Mouse (Mus musculus) neural tube, embryonic 15.5 days (tissue): Measurements from ENCODE around the gene Sun3. TPM values are rescaled to one million over a fixed set of nuclear protein-coding genes. Genes with fewer than 3 reads are reported as not detected.

Experiments
- ATAC-seq: fragments of 200-750 bp; cut with Nextera tagmentation; 2 replicates; pipeline ENCODE4 v1.8.0; 2017; ENCODE audit warnings: mild to moderate bottlenecking, moderate TSS enrichment, moderate library complexity; ENCODE audit not compliant: low FRiP score
- H3K27ac ChIP-seq: fragments of 300-500 bp; sonication (generic); replicated peaks from 2 replicates; pipeline ENCODE4 v1.5.1; 2015; ENCODE audit warnings: mild to moderate bottlenecking, inconsistent platforms
- H3K27me3 ChIP-seq: fragments of 300-500 bp; sonication (generic); replicated peaks from 2 replicates; pipeline ENCODE4 v1.6.1; 2015; ENCODE audit warnings: inconsistent platforms
- H3K36me3 ChIP-seq: fragments of 300-500 bp; sonication (generic); 2 replicates; pipeline ENCODE4 v1.6.1; 2015; ENCODE audit warnings: inconsistent platforms
- H3K4me1 ChIP-seq: fragments of 300-500 bp; sonication (generic); 2 replicates; pipeline ENCODE4 v1.6.1; 2015; ENCODE audit warnings: inconsistent platforms
- H3K4me2 ChIP-seq: fragments of 300-500 bp; sonication (generic); 2 replicates; pipeline ENCODE4 v1.6.1; 2015; ENCODE audit warnings: inconsistent platforms, mild to moderate bottlenecking, moderate library complexity
- H3K4me3 ChIP-seq: fragments of 300-500 bp; sonication (generic); replicated peaks from 2 replicates; pipeline ENCODE4 v1.5.1; 2015; ENCODE audit warnings: mild to moderate bottlenecking, inconsistent platforms
- H3K9ac ChIP-seq: fragments of 300-500 bp; sonication (generic); replicated peaks from 2 replicates; pipeline ENCODE4 v1.6.1; 2015; ENCODE audit warnings: mild to moderate bottlenecking, inconsistent platforms
- H3K9me3 ChIP-seq: fragments of 300-500 bp; sonication (generic); replicated peaks from 2 replicates; pipeline ENCODE4 v1.6.1; 2016; ENCODE audit warnings: inconsistent platforms
- WGBS: fragments of 180-500 bp; shearing (Covaris S2); methylation state at CpG from one replicate; pipeline ENCODE4 v1.1.7; 2015; ENCODE audit warnings: mixed read lengths; 5-methylcytosine and 5-hydroxymethylcytosine counted together
- polyA plus RNA-seq: library from polyadenylated mRNA; unstranded; fragments of >200 nt; fragmentation: Nextera tagmentation; extraction: Ambion mirVana; gene quantifications from 2 replicates; pipeline ENCODE4 v1.2.1, GENCODE M21; 2015

The Sun3 gene
- polyA plus RNA-seq, 1 experiment from 2014 or later: 0.13 TPM

DNA sequence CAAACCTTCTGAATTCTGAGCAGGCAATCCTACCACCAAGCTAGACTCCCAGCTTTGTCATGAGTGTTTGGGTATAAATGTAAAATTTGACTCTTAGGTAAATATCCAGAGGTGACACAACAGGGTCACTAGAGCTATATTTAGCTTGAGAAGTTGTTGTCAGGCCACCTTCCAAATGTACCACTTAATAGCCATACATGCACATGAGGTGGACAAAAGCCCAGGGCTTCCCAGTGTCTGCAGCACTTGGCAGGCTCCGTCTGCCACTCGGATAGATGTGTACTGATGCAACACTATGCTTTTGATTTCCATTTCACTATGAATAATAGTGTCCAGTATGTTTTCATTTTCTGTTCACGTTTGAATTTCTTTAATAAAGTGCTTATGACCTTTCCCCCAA, 23.6 kb downstream of the Sun3 start:
- Histone ChIP-seq H3K9me3 (no peaks in the 10 kb centered on the region), H3K27me3 (no peaks in the 10 kb centered on the region), H3K9ac (no peak overlapping the region), H3K4me3 (no peak overlapping the region), H3K27ac (no peak overlapping the region), H3K4me2 (no peak overlapping the region), H3K36me3 (no peaks in the 10 kb centered on the region), H3K4me1 (no peaks in the 10 kb centered on the region)
- 74% methylated on average over 3 of the region's 3 CpGs for WGBS
- no peak for ATAC-seq

- WGBS: 78% methylated on average over 7 of the region's 7 CpGs
- H3K27ac ChIP-seq: no peak overlapping the region
- no peak overlapping the region for H3K9ac ChIP-seq
- H3K9me3 ChIP-seq: no peaks in the 10 kb centered on the region
- H3K4me2 ChIP-seq: no peak overlapping the region
- no peak overlapping the region for H3K4me3 ChIP-seq
- no peaks in the 10 kb centered on the region for H3K4me1 ChIP-seq
- H3K36me3 ChIP-seq: no peaks in the 10 kb centered on the region
- no peak for ATAC-seq
- H3K27me3 ChIP-seq: no peaks in the 10 kb centered on the region
Observed at GRCm38 (mm10) chr11:9024782-9025181, 24.0 kb downstream of the Sun3 start.

DNA sequence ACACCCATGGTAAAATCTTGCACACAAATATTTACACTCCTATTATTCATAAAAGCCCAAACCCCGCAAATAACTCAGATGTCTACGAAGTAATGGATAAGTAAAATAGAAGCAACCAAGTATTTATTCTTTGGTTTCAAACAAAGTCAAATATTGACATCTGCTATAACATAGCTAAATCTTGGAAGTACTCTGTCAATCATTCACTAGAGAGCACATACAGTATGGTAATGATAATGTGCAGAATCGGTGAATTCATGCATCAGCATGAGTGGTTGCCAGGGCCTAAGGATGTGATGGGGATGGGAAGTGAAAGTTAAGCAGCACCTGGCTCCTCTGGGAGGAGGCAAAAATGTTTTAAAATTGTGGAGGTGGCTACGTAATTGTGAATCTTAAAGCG, 28.6 kb downstream of the Sun3 start:
- no peaks in the 10 kb centered on the region for H3K9me3 ChIP-seq
- H3K4me3 ChIP-seq: no peak overlapping the region
- 92% methylated on average over 5 of the region's 5 CpGs for WGBS

GRCm38 (mm10) chr11:9018491-9019267, 30.1 kb downstream of the Sun3 start:
- Histone ChIP-seq H3K9ac (no peak overlapping the region), H3K27ac (no peak overlapping the region), H3K27me3 (no peaks in the 10 kb centered on the region), H3K4me1 (no peaks in the 10 kb centered on the region), H3K9me3 (no peaks in the 10 kb centered on the region), H3K4me2 (no peak overlapping the region), H3K4me3 (no peak overlapping the region), H3K36me3 (no peaks in the 10 kb centered on the region)
- no peak for ATAC-seq
- 77% methylated on average over 6 of the region's 6 CpGs for WGBS

More for the DNA sequence above, 28.6 kb downstream of the Sun3 start:
- Histone ChIP-seq H3K36me3 (no peaks in the 10 kb centered on the region), H3K9ac (no peak overlapping the region), H3K4me2 (no peak overlapping the region), H3K27me3 (no peaks in the 10 kb centered on the region), H3K4me1 (no peaks in the 10 kb centered on the region), H3K27ac (no peak overlapping the region)
- ATAC-seq: no peak

GRCm38 (mm10) chr11:9014740-9015139, 34.1 kb downstream of the Sun3 start:
- 16% methylated on average over 3 of the region's 3 CpGs for WGBS
- Histone ChIP-seq H3K27ac (no peak overlapping the region), H3K36me3 (no peaks in the 10 kb centered on the region), H3K4me3 (no peak overlapping the region), H3K9ac (no peak overlapping the region), H3K9me3 (no peaks in the 10 kb centered on the region), H3K4me1 (peaks cover 10% of the 10 kb centered on the region), H3K4me2 (no peak overlapping the region), H3K27me3 (no peaks in the 10 kb centered on the region)
- peak; percentile 59; the same call in 1 of the 2 replicates for ATAC-seq

GRCm38 (mm10) chr11:9011348-9011747, 37.4 kb downstream of the Sun3 start:
- 1% methylated on average over 3 of the region's 3 CpGs for WGBS
- ATAC-seq: peak; percentile 7; the same call in 1 of the 2 replicates
- Histone ChIP-seq H3K4me2 (peak overlapping the region; percentile 84), H3K27ac (peak overlapping the region; percentile 87), H3K9me3 (no peaks in the 10 kb centered on the region), H3K9ac (peak overlapping the region; percentile 76), H3K4me3 (peak overlapping the region; percentile 73), H3K4me1 (peaks cover 12% of the 10 kb centered on the region), H3K36me3 (no peaks in the 10 kb centered on the region; the same call in 1 of the 2 replicates), H3K27me3 (no peaks in the 10 kb centered on the region)

GRCm38 (mm10) chr11:9010853-9011339, 37.9 kb downstream of the Sun3 start, which contains the start of gene Hus1:
Gene Hus1, minus strand, starts transcription at chr11:9011191.
- H3K9me3 ChIP-seq: no peaks in the 10 kb centered on the region
- peak within 1 kb of the TSS; percentile 87 for H3K27ac ChIP-seq
- ATAC-seq: peak; percentile 89
- H3K4me3 ChIP-seq: peak within 1 kb of the TSS; percentile 73
- peaks cover 12% of the 10 kb centered on the region for H3K4me1 ChIP-seq
- WGBS: 0% methylated on average over 43 of the region's 43 CpGs
- no peaks in the 10 kb centered on the region; the same call in 1 of the 2 replicates for H3K36me3 ChIP-seq
- no peaks in the 10 kb centered on the region for H3K27me3 ChIP-seq
- H3K9ac ChIP-seq: peak within 1 kb of the TSS; percentile 76
- H3K4me2 ChIP-seq: peak within 1 kb of the TSS; percentile 84

DNA sequence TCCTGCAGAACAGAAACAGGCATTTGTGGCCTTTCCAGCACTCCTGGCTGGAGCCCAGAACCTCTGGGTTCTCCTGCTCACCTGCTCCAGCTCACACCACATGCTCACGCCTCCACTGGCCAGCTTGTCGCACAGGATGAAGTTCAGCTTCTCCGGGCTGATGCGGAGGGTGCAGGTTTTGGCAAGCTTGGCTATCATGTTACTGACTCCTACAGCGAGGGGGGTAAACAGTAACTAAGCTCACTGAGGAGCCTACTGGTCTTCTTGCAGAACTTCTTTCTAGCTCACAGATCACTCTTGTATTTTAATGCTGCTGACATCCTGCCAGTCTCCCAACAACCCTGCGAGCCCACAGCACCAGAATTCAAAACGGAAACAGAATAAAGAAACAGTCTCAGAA, 38.4 kb downstream of the Sun3 start:
- H3K36me3 ChIP-seq: no peaks in the 10 kb centered on the region; the same call in none of the 2 replicates
- no peaks in the 10 kb centered on the region for H3K9me3 ChIP-seq
- WGBS: under 1% methylated on average over 7 of the region's 7 CpGs
- peak overlapping the region; percentile 87 for H3K27ac ChIP-seq
- peak overlapping the region; percentile 84 for H3K4me2 ChIP-seq
- peak overlapping the region; percentile 76 for H3K9ac ChIP-seq
- ATAC-seq: peak; percentile 58
- no peaks in the 10 kb centered on the region for H3K27me3 ChIP-seq
- peaks cover 12% of the 10 kb centered on the region for H3K4me1 ChIP-seq
- peak overlapping the region; percentile 73 for H3K4me3 ChIP-seq

DNA sequence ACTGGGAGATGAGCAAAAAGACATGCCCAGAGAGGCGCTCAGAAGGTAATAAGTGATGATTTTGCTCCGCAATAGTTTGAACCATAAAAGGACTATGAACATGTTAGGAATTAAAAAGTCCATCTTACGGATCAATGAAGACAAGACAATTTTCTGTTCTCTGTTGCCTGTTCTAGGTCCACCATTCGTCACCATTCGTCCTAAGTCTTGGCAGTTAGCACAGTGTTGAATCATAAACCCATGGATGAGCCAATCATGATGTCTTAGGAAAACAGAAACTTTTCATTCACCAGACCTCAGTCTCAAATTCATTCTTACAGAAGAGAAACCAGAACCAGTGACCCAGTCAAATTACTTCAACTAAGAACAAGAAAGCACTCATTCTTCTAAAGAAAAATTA, 40.0 kb downstream of the Sun3 start:
- 96% methylated on average over 5 of the region's 5 CpGs for WGBS
- Histone ChIP-seq H3K9me3 (no peaks in the 10 kb centered on the region), H3K27me3 (no peaks in the 10 kb centered on the region), H3K4me2 (no peak overlapping the region), H3K36me3 (peaks cover 16% of the 10 kb centered on the region), H3K27ac (no peak overlapping the region), H3K9ac (no peak overlapping the region), H3K4me1 (peaks cover 12% of the 10 kb centered on the region), H3K4me3 (no peak overlapping the region)
- ATAC-seq: no peak

GRCm38 (mm10) chr11:8988084-8988483, 60.7 kb downstream of the Sun3 start:
- H3K27me3 ChIP-seq: peaks cover 3% of the 10 kb centered on the region; the same call in 1 of the 2 replicates
- no peak overlapping the region for H3K27ac ChIP-seq
- H3K4me2 ChIP-seq: no peak overlapping the region
- H3K4me3 ChIP-seq: no peak overlapping the region
- peaks cover 16% of the 10 kb centered on the region for H3K36me3 ChIP-seq
- no peaks in the 10 kb centered on the region for H3K9me3 ChIP-seq
- ATAC-seq: peak; percentile 56; the same call in 1 of the 2 replicates
- H3K4me1 ChIP-seq: peaks cover 4% of the 10 kb centered on the region
- H3K9ac ChIP-seq: no peak overlapping the region
- 79% methylated on average over 4 of the region's 4 CpGs for WGBS

DNA sequence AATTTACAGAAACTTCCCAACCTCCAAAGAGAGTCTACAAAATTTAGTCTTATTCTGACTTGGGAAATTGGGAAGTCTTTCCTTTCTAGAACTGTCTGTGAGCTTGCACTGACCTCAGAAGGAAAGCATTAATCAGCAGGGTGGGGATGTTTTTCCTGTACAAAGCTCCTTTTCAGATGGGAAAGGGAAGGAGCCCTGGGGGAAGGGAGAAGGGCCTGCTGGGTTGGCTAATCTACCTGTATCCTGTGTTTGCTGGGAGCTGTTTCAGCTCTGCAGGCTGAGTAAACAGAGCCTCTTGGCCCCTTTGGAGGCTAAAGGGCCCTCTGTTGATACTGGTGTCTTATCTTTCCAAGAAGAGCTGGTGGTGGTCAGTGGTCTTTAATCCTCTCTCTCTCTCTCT, 62.7 kb downstream of the Sun3 start:
- peaks cover 4% of the 10 kb centered on the region for H3K4me1 ChIP-seq
- no peak overlapping the region for H3K4me2 ChIP-seq
- H3K27me3 ChIP-seq: peaks cover 3% of the 10 kb centered on the region; the same call in 1 of the 2 replicates
- H3K9ac ChIP-seq: no peak overlapping the region
- H3K36me3 ChIP-seq: no peaks in the 10 kb centered on the region
- no peak for ATAC-seq
- no peaks in the 10 kb centered on the region for H3K9me3 ChIP-seq
- H3K4me3 ChIP-seq: no peak overlapping the region
- no peak overlapping the region for H3K27ac ChIP-seq

GRCm38 (mm10) chr11:8983237-8983861, 65.4 kb downstream of the Sun3 start:
- Histone ChIP-seq H3K27ac (no peak overlapping the region), H3K36me3 (no peaks in the 10 kb centered on the region), H3K27me3 (peaks cover 3% of the 10 kb centered on the region; the same call in 1 of the 2 replicates), H3K9me3 (no peaks in the 10 kb centered on the region), H3K4me3 (no peak overlapping the region), H3K9ac (no peak overlapping the region), H3K4me1 (peaks cover 4% of the 10 kb centered on the region), H3K4me2 (no peak overlapping the region)
- ATAC-seq: no peak
- 49% methylated on average over 6 of the region's 6 CpGs for WGBS
